Mouse (Mus musculus): ENCODE results near the gene Snx18.
A peak's percentile ranks its signal among the peaks of the same experiment; 100 is the strongest.

Gene Snx18

GRCm38 (mm10) chr13:113607821-113608220, 10.5 kb downstream of the Snx18 start:
- no peak for DNase-seq (ENCODE audit: low read depth, low spot score)
- Histone ChIP-seq H3K27me3 (ENCODE audit: control insufficient read depth, insufficient read depth, low read length, poor library complexity, severe bottlenecking) (no peaks in the 10 kb centered on the region), H3K36me3 (ENCODE audit: control insufficient read depth, insufficient read depth, low read length, poor library complexity, severe bottlenecking) (no peaks in the 10 kb centered on the region)

GRCm38 (mm10) chr13:113607371-113607770, 11.0 kb downstream of the Snx18 start:
- peak; percentile 8 for DNase-seq (ENCODE audit: low read depth, low spot score)
- Histone ChIP-seq H3K27me3 (ENCODE audit: control insufficient read depth, insufficient read depth, low read length, poor library complexity, severe bottlenecking) (no peaks in the 10 kb centered on the region), H3K36me3 (ENCODE audit: control insufficient read depth, insufficient read depth, low read length, poor library complexity, severe bottlenecking) (no peaks in the 10 kb centered on the region)

GRCm38 (mm10) chr13:113606741-113607358, 11.5 kb downstream of the Snx18 start:
- no peak for DNase-seq (ENCODE audit: low read depth, low spot score)

GRCm38 (mm10) chr13:113606131-113606530, 12.2 kb downstream of the Snx18 start:
- no peak for DNase-seq (ENCODE audit: low read depth, low spot score)
- Histone ChIP-seq H3K27me3 (ENCODE audit: control insufficient read depth, insufficient read depth, low read length, poor library complexity, severe bottlenecking) (no peaks in the 10 kb centered on the region), H3K36me3 (ENCODE audit: control insufficient read depth, insufficient read depth, low read length, poor library complexity, severe bottlenecking) (no peaks in the 10 kb centered on the region)

More at GRCm38 (mm10) chr13:113606741-113607358, 11.5 kb downstream of the Snx18 start:
- no peaks in the 10 kb centered on the region for H3K27me3 ChIP-seq (ENCODE audit: control insufficient read depth, insufficient read depth, low read length, poor library complexity, severe bottlenecking)
- no peaks in the 10 kb centered on the region for H3K36me3 ChIP-seq (ENCODE audit: control insufficient read depth, insufficient read depth, low read length, poor library complexity, severe bottlenecking)

GRCm38 (mm10) chr13:113605693-113606092, 12.7 kb downstream of the Snx18 start:
- Histone ChIP-seq H3K36me3 (ENCODE audit: control insufficient read depth, insufficient read depth, low read length, poor library complexity, severe bottlenecking) (no peaks in the 10 kb centered on the region), H3K27me3 (ENCODE audit: control insufficient read depth, insufficient read depth, low read length, poor library complexity, severe bottlenecking) (no peaks in the 10 kb centered on the region)
- DNase-seq (ENCODE audit: low read depth, low spot score): no peak

GRCm38 (mm10) chr13:113604321-113604720, 14.0 kb downstream of the Snx18 start:
- H3K27me3 ChIP-seq (ENCODE audit: control insufficient read depth, insufficient read depth, low read length, poor library complexity, severe bottlenecking): no peaks in the 10 kb centered on the region
- no peaks in the 10 kb centered on the region for H3K36me3 ChIP-seq (ENCODE audit: control insufficient read depth, insufficient read depth, low read length, poor library complexity, severe bottlenecking)
- DNase-seq (ENCODE audit: low read depth, low spot score): no peak

- Histone ChIP-seq H3K27me3 (ENCODE audit: control insufficient read depth, insufficient read depth, low read length, poor library complexity, severe bottlenecking) (no peaks in the 10 kb centered on the region), H3K36me3 (ENCODE audit: control insufficient read depth, insufficient read depth, low read length, poor library complexity, severe bottlenecking) (no peaks in the 10 kb centered on the region)
- no peak for DNase-seq (ENCODE audit: low read depth, low spot score)
These were observed 15.5 kb downstream of the Snx18 start for GRCm38 (mm10) chr13:113602882-113603342.

GRCm38 (mm10) chr13:113601831-113602604, 16.3 kb downstream of the Snx18 start:
- Histone ChIP-seq H3K36me3 (ENCODE audit: control insufficient read depth, insufficient read depth, low read length, poor library complexity, severe bottlenecking) (no peaks in the 10 kb centered on the region), H3K27me3 (ENCODE audit: control insufficient read depth, insufficient read depth, low read length, poor library complexity, severe bottlenecking) (no peaks in the 10 kb centered on the region)
- no peak for DNase-seq (ENCODE audit: low read depth, low spot score)

- DNase-seq (ENCODE audit: low read depth, low spot score): peak; percentile 51
- H3K27me3 ChIP-seq (ENCODE audit: control insufficient read depth, insufficient read depth, low read length, poor library complexity, severe bottlenecking): no peaks in the 10 kb centered on the region
- no peaks in the 10 kb centered on the region for H3K36me3 ChIP-seq (ENCODE audit: control insufficient read depth, insufficient read depth, low read length, poor library complexity, severe bottlenecking)
These were observed 17.6 kb downstream of the Snx18 start for GRCm38 (mm10) chr13:113600531-113601463.

GRCm38 (mm10) chr13:113599701-113600530, 18.4 kb downstream of the Snx18 start:
- Histone ChIP-seq H3K27me3 (ENCODE audit: control insufficient read depth, insufficient read depth, low read length, poor library complexity, severe bottlenecking) (no peaks in the 10 kb centered on the region), H3K36me3 (ENCODE audit: control insufficient read depth, insufficient read depth, low read length, poor library complexity, severe bottlenecking) (no peaks in the 10 kb centered on the region)
- DNase-seq (ENCODE audit: low read depth, low spot score): no peak

GRCm38 (mm10) chr13:113597616-113598015, 20.7 kb downstream of the Snx18 start:
- DNase-seq (ENCODE audit: low read depth, low spot score): no peak
- Histone ChIP-seq H3K36me3 (ENCODE audit: control insufficient read depth, insufficient read depth, low read length, poor library complexity, severe bottlenecking) (0 out of 2 replicates have a peak, but pooled peaks cover 1% of the 10 kb centered on the region), H3K27me3 (ENCODE audit: control insufficient read depth, insufficient read depth, low read length, poor library complexity, severe bottlenecking) (no peaks in the 10 kb centered on the region)

- H3K27me3 ChIP-seq (ENCODE audit: control insufficient read depth, insufficient read depth, low read length, poor library complexity, severe bottlenecking): no peaks in the 10 kb centered on the region
- H3K36me3 ChIP-seq (ENCODE audit: control insufficient read depth, insufficient read depth, low read length, poor library complexity, severe bottlenecking): 0 out of 2 replicates have a peak, but pooled peaks cover 3% of the 10 kb centered on the region
- no peak for DNase-seq (ENCODE audit: low read depth, low spot score)
These were observed 21.4 kb downstream of the Snx18 start for GRCm38 (mm10) chr13:113596821-113597541.

- no peak for DNase-seq (ENCODE audit: low read depth, low spot score)
These were observed 22.4 kb downstream of the Snx18 start for GRCm38 (mm10) chr13:113595987-113596386.

More at GRCm38 (mm10) chr13:113595987-113596386, 22.4 kb downstream of the Snx18 start:
- Histone ChIP-seq H3K36me3 (ENCODE audit: control insufficient read depth, insufficient read depth, low read length, poor library complexity, severe bottlenecking) (0 out of 2 replicates have a peak, but pooled peaks cover 3% of the 10 kb centered on the region), H3K27me3 (ENCODE audit: control insufficient read depth, insufficient read depth, low read length, poor library complexity, severe bottlenecking) (no peaks in the 10 kb centered on the region)
